In the genomic region with DNA sequence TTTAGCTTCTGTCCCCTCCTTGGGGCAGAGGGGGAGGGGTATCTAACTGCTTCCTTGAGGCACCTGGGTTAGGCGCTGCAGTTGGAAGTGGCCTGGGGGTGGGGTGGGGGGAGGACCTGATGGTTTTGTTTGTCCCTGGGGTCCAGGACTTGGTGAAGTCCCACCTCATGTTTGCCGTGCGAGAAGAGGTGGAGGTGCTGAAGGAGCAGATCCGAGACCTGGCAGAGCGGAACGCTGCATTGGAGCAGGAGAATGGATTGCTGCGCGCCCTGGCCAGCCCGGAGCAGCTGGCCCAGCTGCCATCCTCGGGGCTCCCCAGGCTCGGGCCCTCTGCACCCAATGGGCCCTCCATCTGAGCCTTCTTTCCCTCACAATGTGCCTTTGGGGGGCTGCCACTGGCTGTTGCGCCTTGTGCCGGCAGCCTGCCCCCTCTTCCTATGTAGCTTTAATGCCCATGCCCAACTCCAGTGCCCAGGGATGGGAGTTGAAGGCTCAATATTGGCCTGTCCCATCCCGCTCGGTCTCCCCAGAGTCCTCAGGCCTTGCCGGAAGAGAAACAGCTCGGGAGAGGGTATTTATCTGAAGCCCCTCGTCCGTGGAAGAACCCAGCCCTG, we compare ENCODE assay signal across 12 mouse cellular contexts. TPM values are rescaled to one million over a fixed set of nuclear protein-coding genes. Genes with fewer than 3 reads are reported as not detected.
DNase-seq lines count a peak whose midpoint lies in the region; ATAC-seq and TF ChIP-seq lines count a peak whose summit lies in the region.
"Had no signal": no experiment of that assay in that cellular context is flagged by ENCODE, and none has a peak within 500 bp of the region (broad histone marks: within the 10 kb centered on the region; RNA-seq: fewer than 3 reads in every experiment).

No protein-coding gene starts in this region.

- no peak for TF ChIP-seq CTCF in ES-Bruce4 (IDR thresholded peaks at IDR 0.05; ENCODE audit: low read depth, low read length)
- TF ChIP-seq CTCF in cortical plate, adult 2 months (IDR thresholded peaks at IDR 0.05; ENCODE audit: extremely low read depth, insufficient read depth, low read length): no peak

- H3K9ac ChIP-seq in ES-Bruce4 (ENCODE audit: low read depth, poor library complexity, severe bottlenecking): peak overlapping the region; percentile 38
- no peak overlapping the region for H3K9ac ChIP-seq in limb, embryonic 15.5 days
- H3K9ac ChIP-seq: midbrain, embryonic 12.5 days had no signal

- peak; percentile 49; the same call in 1 of the 2 replicates for TF ChIP-seq EP300 in ES-Bruce4 (IDR thresholded peaks at IDR 0.05; ENCODE audit: insufficient read depth, low read depth, low read length)

- 0 out of 2 replicates have a peak overlapping the region, but pooled peaks have one; percentile 11 for H3K4me3 ChIP-seq in ES-Bruce4 (ENCODE audit: low read depth, low read length)
- H3K4me3 ChIP-seq in cortical plate, adult 2 months (ENCODE audit: insufficient read depth, low read length): peak overlapping the region; percentile 39
- no peak overlapping the region for H3K4me3 ChIP-seq in limb, embryonic 15.5 days
- H3K4me3 ChIP-seq: midbrain, embryonic 12.5 days had no signal

- H3K27ac ChIP-seq in ES-Bruce4 (ENCODE audit: insufficient read depth, low read length): no peak overlapping the region; the same call in 1 of the 2 replicates
- H3K27ac ChIP-seq in cortical plate, adult 2 months (ENCODE audit: insufficient read depth, low read length): peak overlapping the region; percentile 90
- H3K27ac ChIP-seq in limb, embryonic 15.5 days: peak overlapping the region; percentile 74

- no peak for TF ChIP-seq POLR2A in ES-Bruce4 (IDR thresholded peaks at IDR 0.05; ENCODE audit: insufficient read depth, low read length)
- no peak for TF ChIP-seq POLR2A in cortical plate, adult 2 months (IDR thresholded peaks at IDR 0.05; ENCODE audit: extremely low read depth, insufficient read depth, low read length)

- H3K4me1 ChIP-seq in ES-Bruce4 (ENCODE audit: control insufficient read depth, insufficient read depth, low read length): peaks cover 6% of the 10 kb centered on the region
- H3K4me1 ChIP-seq in cortical plate, adult 2 months (ENCODE audit: control insufficient read depth, insufficient read depth, low read length): no peaks in the 10 kb centered on the region; the same call in 1 of the 2 replicates
- peaks cover 41% of the 10 kb centered on the region for H3K4me1 ChIP-seq in limb, embryonic 15.5 days

- WGBS in limb, embryonic 15.5 days: 90% methylated on average over 19 of the region's 19 CpGs

- no peak for ATAC-seq in limb, embryonic 15.5 days (ENCODE audit: insufficient number of reproducible peaks, low FRiP score, low TSS enrichment, low read depth)

- no peaks in the 10 kb centered on the region for H3K27me3 ChIP-seq in ES-Bruce4 (ENCODE audit: control insufficient read depth, insufficient read depth, low read length, poor library complexity, severe bottlenecking)
- no peaks in the 10 kb centered on the region for H3K27me3 ChIP-seq in limb, embryonic 15.5 days
- H3K27me3 ChIP-seq: midbrain, embryonic 12.5 days had no signal

- H3K36me3 ChIP-seq in ES-Bruce4 (ENCODE audit: control insufficient read depth, insufficient read depth, low read length, poor library complexity, severe bottlenecking): no peaks in the 10 kb centered on the region
- H3K36me3 ChIP-seq in limb, embryonic 15.5 days: peaks cover 44% of the 10 kb centered on the region

- H3K4me2 ChIP-seq in limb, embryonic 15.5 days: no peak overlapping the region
- H3K4me2 ChIP-seq: midbrain, embryonic 12.5 days had no signal

- DNase-seq in kidney, adult 11 months: peak; percentile 6
- no peak for DNase-seq in kidney, postnatal 10 days
- no peak for DNase-seq in layer of hippocampus, adult 9-11 months
- no peak for DNase-seq in frontal cortex, postnatal 14 days (ENCODE audit: low spot score in 2 of 2)
- DNase-seq: cerebellum, adult 9-10 months; kidney, postnatal 25 days; lung, adult 2 months; right cerebral cortex, postnatal 4 days had no signal

- no peaks in the 10 kb centered on the region for H3K9me3 ChIP-seq in ES-Bruce4 (replicated peaks; ENCODE audit: control insufficient read depth, insufficient read depth, low read length, poor library complexity, severe bottlenecking)
- no peaks in the 10 kb centered on the region for H3K9me3 ChIP-seq in limb, embryonic 15.5 days
- H3K9me3 ChIP-seq: midbrain, embryonic 12.5 days had no signal

RNA-seq across cellular contexts. Expression of gene Tsc22d4, which starts 13.5 kb away (rescaled TPM):
- polyA plus RNA-seq in ES-Bruce4 (2011; ENCODE audit: insufficient read depth, insufficient read length, low read depth, missing spikeins): 47.7 and 53.3 TPM in 2 replicates
- polyA plus RNA-seq in cortical plate, adult 2 months (2012; rRNA removed): 365 and 366 TPM in 2 replicates
- 169 and 197 TPM in 2 replicates for polyA plus RNA-seq in limb, embryonic 15.5 days (2015; fragmentation: Nextera tagmentation; extraction: Ambion mirVana)

RNA-seq across cellular contexts. Expression of gene Nyap1, which starts 17.6 kb away (rescaled TPM):
- polyA plus RNA-seq in ES-Bruce4 (2011; ENCODE audit: insufficient read depth, insufficient read length, low read depth, missing spikeins): 12.4 and 13.0 TPM in 2 replicates
- polyA plus RNA-seq in cortical plate, adult 2 months (2012; rRNA removed): 69.7 and 74.8 TPM in 2 replicates
- polyA plus RNA-seq in limb, embryonic 15.5 days (2015; fragmentation: Nextera tagmentation; extraction: Ambion mirVana): 1.9 and 3.5 TPM in 2 replicates

RNA-seq across cellular contexts. Expression of gene Ppp1r35, which starts 19.6 kb away (rescaled TPM):
- 30.3 and 35.4 TPM in 2 replicates for polyA plus RNA-seq in ES-Bruce4 (2011; ENCODE audit: insufficient read depth, insufficient read length, low read depth, missing spikeins)
- polyA plus RNA-seq in cortical plate, adult 2 months (2012; rRNA removed): 26.9 and 27.6 TPM in 2 replicates
- 22.2 and 27.8 TPM in 2 replicates for polyA plus RNA-seq in limb, embryonic 15.5 days (2015; fragmentation: Nextera tagmentation; extraction: Ambion mirVana)

RNA-seq across cellular contexts. Expression of gene Mepce, which starts 28.4 kb away (rescaled TPM):
- polyA plus RNA-seq in ES-Bruce4 (2011; ENCODE audit: insufficient read depth, insufficient read length, low read depth, missing spikeins): 21.6 and 24.8 TPM in 2 replicates
- 37.8 and 38.1 TPM in 2 replicates for polyA plus RNA-seq in cortical plate, adult 2 months (2012; rRNA removed)
- 8.7 and 9.2 TPM in 2 replicates for polyA plus RNA-seq in limb, embryonic 15.5 days (2015; fragmentation: Nextera tagmentation; extraction: Ambion mirVana)

RNA-seq across cellular contexts. Expression of gene Zcwpw1, which starts 28.6 kb away (rescaled TPM):
- polyA plus RNA-seq in ES-Bruce4 (2011; ENCODE audit: insufficient read depth, insufficient read length, low read depth, missing spikeins): 15.0 and 15.5 TPM in 2 replicates
- 11.3 and 12.6 TPM in 2 replicates for polyA plus RNA-seq in cortical plate, adult 2 months (2012; rRNA removed)
- polyA plus RNA-seq in limb, embryonic 15.5 days (2015; fragmentation: Nextera tagmentation; extraction: Ambion mirVana): 19.7 and 24.4 TPM in 2 replicates
